Mouse (Mus musculus): ENCODE data around the gene Hist1h2ac.

- TF ChIP-seq HCFC1 (IDR thresholded peaks at IDR 0.05; ENCODE audit: borderline replicate concordance, insufficient read depth, low read length) (no peak), CHD2 (IDR thresholded peaks at IDR 0.05; ENCODE audit: low read depth, low read length) (no peak), MAFK (IDR thresholded peaks at IDR 0.05; ENCODE audit: insufficient read depth, low read depth, low read length) (no peak), ZC3H11A (IDR thresholded peaks at IDR 0.05; ENCODE audit: borderline replicate concordance, low read depth, low read length) (no peak)
Observed at GRCm38 (mm10) chr13:23659636-23660366, 23.9 kb downstream of the Hist1h2ac start.
